Mouse (Mus musculus) regulatory T cell (primary cell): Measurements from ENCODE around the gene Gpr4.

Experiments used
- in situ Hi-C: fragments of 300-600 bp; cut with MboI, MseI; formaldehyde crosslinking; loops from one replicate; pipeline ENCODE4 v1.15.1; 2025; ENCODE audit warnings: high pct_unique_total_duplicates

Gpr4 gene

DNA sequence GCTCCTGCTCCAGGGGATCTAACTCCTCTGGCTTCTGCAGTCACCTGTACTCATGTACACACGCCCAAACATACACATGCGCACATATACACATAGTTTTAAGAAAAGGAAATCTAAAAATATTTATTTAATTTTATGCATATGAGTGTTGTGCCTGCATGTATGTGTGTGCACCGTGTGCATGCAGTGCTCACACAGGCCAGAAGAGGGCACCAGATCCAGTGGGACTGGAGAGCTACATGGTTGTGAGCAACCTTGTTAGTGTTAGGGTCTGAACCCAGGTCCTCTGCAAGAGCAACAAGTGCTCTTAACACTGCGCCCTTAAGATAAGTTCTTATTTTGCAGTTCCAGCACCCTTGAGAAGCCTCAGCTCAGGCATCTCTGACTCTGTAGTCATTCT, 17.7 kb upstream of the Gpr4 start:
- in situ Hi-C loops: no loop called here

DNA sequence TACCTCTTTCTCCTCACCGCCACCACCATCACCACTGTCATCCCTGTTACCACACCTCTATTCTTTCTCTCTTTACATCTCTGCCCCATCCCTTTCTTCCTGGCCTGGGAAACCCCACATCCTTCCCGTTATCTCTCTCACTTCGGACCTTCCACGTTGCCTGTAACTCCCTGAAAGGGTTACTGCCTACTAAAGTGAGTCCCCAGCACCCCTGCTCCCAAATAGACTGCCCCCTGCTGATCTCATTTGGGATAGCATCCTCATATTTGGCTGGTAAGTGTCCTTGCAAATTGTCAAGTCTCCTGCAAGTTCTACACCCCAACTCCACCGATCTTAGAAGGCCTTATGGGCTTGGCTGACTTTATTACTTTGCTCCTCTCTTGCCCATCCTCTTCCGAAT, 15.7 kb upstream of the Gpr4 start:
- in situ Hi-C loops: no loop called here

DNA sequence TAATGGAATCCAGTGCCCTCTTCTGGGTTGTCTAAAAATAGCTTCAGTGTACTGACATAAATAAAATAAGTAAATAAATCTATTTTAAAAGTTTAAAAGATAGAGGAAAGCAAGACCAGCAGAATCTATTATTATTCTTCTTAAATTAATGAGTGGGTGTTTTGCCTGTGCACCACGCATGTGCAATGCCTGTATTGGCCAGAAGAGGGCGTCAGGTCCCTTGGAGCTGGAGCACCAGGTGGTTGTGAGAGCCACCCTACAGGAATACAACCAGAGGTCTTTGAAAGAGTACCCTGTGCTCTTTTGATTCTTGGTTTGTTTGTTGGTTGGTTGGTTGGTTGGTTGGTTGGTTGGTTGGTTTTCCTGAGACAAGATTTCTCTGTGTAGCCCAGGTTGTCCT, 14.4 kb upstream of the Gpr4 start:
- in situ Hi-C loops: no loop called here

DNA sequence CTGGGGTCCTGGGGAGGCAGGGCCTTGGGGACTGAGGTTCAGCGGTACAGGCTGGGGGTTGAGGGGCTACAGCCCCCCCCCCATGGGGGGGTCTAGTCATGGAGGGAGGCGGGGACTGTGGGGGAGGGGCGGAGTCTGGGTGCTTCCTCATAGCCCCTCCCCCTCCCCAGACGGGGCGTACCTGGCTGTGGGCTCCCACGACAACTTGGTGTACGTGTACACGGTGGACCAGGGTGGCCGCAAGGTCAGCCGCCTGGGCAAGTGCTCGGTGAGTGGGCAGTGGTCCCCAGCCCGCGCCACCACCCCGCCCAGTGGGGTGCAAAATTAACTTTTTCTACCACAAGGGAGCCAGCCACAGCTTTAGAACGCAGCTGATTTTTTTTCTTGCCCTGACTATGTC, 10.7 kb upstream of the Gpr4 start:
- in situ Hi-C loops: no loop called here

DNA sequence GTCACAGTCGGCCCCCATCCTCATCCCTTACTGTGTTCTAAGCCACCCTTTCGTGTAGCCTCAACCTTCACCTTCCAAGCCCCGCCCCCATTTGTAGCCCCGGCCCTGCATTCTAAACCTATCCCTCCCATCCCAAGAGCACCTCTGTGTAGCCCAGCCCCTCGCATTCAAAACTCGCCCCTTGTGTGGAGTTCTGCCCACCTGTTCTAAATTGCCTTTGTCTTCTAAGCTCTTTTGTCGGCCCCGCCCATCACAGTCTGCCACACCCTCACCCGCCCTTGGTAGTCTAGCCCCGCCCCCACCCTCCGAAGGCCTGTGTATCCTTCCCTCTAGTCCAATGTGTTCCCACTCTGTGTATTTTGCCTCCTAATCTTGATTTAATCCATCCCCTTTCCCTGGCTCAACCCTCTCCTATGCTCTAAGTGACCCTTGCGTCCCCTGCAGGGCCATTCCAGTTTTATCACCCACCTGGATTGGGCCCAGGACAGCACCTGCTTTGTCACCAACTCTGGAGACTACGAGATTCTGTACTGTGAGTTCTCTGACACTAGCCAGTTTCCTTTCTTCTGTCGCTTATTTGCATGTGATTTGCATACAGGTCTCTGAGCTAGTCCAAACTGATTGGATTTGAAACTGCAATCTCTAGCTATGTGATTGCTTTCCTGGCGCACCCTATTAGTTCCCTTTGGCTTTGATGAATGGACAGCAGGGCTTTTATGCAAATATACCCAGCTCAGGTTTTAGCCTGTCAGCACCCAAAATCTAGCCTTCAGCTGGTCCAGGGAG, 10.1 kb upstream of the Gpr4 start:
- in situ Hi-C loops: no loop called here

DNA sequence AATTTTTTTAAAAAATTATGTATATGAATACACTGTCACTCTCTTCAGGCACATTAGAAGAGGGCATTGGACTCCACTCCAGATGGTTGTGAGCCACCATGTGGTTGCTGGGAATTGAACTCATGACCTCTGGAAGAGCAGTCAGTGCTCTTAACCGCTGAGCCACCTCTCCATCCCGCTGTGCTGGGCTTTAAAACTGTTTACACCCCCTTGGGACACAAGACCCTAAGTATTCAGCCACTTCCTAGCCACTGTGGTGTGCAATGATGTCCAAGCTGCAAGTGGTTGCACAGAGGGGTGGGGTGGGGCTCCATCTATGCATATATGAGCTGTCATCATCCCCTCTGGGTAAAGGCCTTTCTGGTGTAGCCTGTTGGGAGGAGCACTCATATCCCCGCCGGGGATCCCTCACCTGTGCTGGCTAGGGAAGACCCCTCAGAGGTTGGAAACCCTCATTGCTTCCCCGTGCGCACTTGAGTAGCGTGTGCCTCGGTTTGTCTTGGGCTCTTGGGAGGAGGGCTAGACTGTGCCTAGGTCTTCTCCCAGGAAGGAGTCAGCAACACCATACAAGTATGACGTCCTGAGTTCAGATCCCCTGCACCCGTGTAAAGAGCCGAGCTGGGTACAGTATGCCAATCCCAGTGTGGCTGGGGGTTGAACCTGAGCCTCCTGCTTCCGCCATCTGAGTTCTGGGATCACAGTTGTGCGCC, 4.0 kb upstream of the Gpr4 start:
- in situ Hi-C loops: no loop called here

DNA sequence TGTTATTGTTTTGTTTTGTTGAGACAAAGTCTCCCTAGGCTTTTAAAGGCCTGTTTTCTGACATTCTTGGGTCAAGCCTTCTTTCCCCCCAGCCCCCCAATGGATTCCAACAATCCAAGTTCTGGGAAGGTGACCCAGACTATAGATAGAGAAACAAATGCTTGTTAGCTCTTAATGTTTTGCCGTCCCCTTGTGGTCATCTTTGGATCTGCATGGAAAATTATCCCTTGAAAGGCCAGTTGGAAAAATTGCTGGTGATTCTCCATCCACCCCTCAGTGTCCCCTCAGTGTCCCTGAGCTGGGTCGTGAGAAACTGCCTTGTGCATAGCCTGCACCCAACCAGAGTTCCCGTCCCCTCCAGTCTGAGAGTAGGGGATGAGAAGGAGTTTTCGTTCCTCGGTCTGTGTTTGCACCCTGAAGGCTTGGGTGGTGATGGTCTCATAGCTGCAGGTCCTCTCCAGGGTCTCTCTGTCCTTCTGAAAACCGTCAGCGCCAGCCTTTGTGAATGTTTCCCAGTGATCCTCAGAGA, 3.3 kb upstream of the Gpr4 start:
- in situ Hi-C loops: no loop called here

DNA sequence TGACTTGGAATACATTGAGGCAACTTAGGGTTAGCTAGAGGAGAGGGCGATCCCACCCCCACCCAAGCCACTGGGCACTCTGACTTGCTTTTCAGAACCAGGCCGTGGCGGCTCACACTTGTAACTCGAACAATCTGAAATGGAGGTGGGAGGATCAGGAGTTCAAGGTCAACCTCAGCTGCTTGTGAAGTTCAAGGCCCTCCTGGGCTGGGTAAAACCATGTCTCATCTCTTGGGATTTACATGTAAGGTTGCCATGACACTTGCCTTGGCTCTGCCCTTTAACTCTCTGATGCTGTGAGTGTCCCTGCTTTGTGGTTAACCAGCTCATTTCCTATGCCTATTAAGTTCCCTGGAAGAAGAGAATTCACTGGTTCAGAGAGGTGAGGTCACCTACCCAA, 2.8 kb upstream of the Gpr4 start:
- in situ Hi-C loops: no loop called here

DNA sequence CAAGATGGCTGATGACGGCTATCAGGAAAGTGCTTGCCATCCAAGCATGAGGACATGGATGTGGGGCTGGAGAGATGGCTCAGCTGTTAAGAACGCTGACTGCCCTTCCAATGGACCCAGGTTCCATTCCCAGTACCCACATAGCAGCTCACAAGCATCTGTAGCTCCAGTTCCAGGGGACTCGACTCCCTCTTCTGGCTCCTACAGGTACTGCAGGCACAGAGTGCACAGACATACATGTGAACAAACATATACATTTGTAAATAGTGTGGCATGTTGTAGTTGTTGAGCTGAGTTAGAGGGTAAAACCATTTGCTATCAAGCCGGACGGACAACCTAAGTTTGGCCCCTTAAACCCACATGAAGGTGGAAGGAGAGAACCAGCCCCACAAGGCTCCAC, 2.3 kb upstream of the Gpr4 start:
- in situ Hi-C loops: no loop called here

DNA sequence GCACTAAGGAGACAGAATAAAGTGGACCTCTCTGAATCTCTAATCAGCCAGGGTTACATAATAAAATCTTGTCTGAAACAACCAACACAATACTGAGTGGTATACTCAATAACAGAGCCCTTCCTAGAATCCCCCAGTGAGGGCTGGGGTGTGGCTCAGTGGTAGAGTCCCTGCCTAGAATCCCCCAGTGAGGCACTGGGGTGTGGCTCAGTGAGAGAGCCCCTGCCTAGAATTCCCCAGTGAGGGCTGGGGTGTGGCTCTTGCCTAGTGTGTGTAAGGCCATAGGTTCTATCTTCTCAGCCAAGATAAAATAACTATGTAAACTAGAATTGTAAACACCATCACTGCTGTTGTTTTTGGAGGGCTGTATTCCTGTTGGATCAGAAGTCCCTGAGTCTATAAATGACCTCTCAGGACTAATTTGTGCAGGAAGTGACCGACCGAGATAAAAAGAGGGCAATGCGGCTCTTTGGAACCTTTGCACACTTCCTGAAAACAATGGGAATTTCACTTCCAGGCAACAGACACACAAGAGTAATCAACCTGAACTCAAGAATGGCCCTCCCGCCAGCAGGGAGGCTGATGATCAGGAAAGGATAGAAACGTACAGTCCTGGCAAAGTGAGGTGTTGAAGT, 1.2 kb upstream of the Gpr4 start:
- in situ Hi-C loops: no loop called here

DNA sequence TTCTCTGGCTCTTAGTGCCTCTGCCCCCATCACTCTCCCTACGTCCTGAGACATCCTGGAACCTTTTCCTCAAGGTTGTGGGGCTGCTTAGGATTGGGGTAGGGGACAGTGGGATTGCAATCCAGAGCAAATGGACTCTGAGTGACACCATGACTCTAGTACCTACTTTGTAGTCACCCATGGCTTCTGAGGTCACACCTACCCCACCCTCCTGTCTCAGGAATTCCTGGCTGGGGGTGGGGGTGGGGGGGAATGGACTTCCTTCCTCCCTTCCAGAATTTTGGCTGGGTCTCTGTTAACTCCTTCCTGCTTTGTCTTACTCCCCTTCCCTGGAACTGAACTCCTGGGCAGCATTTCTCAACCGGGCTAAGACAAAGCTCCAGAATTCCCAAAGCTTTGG, 1.0 kb downstream of the Gpr4 start:
- in situ Hi-C loops: no loop called here

DNA sequence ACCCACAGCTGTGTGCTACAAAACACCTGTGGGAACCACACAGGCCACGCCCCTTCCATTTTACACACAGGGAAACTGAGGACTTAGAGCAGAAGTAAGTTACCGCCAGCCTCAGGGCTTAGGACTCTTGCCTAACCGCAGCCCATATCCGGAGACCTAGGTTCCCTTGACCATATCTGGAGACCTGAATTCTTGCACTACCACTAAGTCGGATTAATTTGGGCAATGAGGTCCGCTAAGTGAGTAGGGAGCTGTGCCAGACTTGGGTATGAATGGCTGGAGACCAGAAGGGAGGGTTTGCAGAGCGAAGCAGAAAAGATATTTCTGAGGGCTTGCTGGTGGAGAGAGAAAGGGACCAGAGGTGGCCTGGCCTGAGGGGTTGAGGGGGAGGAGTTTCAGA, 2.0 kb downstream of the Gpr4 start:
- in situ Hi-C loops: no loop called here

DNA sequence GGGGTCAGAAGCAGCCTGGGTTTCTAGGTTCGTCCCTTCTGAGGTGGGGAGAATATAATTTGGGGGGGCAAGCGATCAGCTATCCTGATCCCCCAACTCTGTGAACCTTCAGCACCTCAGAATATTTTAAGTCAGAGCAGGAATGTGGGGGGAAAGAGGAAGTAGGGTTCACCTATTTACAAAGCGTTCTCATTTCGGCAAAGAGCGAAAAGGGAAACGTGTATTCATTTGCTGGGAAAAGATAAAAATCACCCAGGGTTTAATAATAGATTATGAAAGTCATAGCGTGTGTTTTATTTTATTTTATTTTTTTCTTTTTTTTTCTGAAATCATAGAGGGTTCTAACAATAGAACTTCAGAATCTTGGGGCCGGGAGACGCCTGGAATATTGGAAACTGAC, 2.6 kb downstream of the Gpr4 start:
- in situ Hi-C loops: no loop called here

DNA sequence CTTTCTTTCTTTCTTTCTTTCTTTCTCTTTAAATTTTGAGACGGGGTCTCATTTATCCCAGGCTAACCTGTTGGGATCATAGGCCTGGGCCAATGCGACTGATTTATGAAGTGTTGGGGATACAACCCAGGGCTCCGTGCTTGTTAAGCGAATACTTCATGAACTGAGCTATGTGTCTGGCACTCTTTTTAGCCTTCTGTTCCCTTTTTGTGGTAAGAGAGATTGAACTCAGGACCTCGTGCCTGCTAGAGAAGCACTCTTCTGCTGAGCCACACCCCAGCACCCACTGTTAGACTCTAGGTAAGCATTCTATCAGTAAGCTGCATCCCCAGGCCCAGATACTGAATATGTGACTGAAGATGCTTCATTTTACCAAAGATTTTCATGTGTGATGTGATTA, 5.2 kb downstream of the Gpr4 start:
- in situ Hi-C loops: no loop called here

DNA sequence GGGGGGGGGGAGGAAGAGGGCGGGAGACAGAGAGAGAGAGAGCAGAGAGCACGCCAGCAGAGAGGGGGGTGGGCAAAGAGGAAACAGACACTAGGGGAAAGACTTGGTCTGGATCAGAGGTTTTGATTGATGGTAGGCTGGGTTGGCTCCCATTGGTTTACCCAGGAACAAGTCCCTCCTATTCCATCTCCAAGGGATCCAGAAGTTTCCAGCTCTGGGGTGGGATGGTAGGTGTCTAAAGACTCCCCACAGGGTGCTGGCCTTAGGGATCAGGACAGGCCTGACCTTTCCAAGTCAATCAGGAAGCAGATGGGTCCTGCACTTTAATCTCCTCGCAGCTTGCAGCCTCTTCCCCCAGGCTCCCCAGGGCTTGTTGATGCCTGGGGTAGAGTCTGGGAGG, 5.6 kb downstream of the Gpr4 start:
- in situ Hi-C loops: no loop called here

DNA sequence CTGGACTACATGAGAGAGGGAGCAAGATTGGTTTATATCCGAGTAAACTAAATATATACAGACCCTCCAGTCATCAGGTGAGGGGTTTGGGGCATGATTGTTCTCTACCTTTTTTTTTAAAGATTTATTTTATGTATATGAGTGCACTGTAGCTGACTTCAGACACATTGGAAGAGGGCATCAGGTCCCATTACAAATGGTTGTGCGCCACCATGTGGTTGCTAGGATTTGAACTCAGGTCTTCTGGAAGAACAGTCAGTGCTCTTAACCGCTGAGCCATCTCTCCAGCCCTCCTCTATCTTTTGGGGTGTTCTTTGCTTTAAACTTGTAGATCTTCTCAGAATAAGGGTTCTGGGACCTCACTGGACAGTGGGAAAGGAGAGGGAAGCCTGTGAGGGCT, 7.7 kb downstream of the Gpr4 start:
- in situ Hi-C loops: loop anchor here (5.0 kb wide), 1 partner anchor 38 kb away; no protein-coding TSS in a partner anchor

DNA sequence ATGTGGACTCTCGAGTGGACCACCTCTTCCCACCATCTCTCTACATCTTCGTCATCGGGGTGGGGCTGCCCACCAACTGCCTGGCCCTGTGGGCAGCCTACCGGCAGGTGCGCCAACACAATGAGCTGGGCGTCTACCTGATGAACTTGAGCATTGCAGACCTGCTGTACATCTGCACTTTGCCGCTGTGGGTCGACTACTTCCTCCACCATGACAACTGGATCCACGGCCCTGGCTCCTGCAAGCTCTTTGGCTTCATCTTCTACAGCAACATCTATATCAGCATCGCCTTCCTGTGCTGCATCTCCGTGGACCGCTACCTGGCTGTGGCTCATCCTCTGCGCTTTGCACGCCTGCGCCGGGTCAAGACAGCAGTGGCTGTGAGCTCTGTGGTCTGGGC, 9.9 kb downstream of the Gpr4 start:
- in situ Hi-C loops: loop anchor here (5.0 kb wide), 1 partner anchor 40 kb away; no protein-coding TSS in a partner anchor

DNA sequence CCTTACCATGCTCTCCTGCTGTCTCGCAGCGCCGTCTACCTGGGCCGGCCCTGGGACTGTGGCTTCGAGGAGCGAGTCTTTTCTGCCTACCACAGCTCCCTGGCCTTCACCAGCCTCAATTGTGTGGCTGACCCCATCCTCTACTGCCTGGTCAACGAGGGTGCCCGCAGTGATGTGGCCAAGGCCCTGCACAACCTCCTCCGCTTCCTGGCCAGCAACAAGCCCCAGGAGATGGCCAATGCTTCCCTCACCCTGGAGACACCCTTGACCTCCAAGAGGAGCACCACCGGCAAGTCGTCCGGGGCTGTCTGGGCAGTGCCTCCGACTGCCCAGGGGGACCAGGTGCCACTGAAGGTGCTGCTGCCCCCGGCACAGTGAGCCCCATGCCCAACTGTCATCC, 10.5 kb downstream of the Gpr4 start:
- in situ Hi-C loops: loop anchor here (5.0 kb wide), 1 partner anchor 41 kb away; no protein-coding TSS in a partner anchor

DNA sequence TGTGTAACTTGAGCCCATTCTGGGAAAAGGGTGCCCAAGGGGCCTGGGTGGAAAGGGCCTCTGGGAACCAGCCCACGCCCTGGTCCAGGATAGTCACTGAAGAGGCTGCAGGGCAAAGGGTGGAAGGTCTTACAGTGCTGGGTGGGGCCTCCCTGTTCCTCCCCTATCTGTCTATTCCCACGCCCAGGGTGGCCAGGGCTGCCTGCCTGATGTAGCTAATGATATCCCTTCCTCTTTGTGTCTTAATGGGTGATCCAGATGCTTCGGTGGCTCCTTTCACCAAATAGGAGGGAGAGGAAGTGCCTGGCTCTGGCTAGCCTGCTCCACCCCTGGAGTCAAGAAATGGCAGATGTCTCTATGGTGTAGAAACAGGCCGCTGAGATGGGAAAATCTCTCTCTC, 12.6 kb downstream of the Gpr4 start:
- in situ Hi-C loops: loop anchor here (5.0 kb wide), 1 partner anchor 43 kb away; no protein-coding TSS in a partner anchor

DNA sequence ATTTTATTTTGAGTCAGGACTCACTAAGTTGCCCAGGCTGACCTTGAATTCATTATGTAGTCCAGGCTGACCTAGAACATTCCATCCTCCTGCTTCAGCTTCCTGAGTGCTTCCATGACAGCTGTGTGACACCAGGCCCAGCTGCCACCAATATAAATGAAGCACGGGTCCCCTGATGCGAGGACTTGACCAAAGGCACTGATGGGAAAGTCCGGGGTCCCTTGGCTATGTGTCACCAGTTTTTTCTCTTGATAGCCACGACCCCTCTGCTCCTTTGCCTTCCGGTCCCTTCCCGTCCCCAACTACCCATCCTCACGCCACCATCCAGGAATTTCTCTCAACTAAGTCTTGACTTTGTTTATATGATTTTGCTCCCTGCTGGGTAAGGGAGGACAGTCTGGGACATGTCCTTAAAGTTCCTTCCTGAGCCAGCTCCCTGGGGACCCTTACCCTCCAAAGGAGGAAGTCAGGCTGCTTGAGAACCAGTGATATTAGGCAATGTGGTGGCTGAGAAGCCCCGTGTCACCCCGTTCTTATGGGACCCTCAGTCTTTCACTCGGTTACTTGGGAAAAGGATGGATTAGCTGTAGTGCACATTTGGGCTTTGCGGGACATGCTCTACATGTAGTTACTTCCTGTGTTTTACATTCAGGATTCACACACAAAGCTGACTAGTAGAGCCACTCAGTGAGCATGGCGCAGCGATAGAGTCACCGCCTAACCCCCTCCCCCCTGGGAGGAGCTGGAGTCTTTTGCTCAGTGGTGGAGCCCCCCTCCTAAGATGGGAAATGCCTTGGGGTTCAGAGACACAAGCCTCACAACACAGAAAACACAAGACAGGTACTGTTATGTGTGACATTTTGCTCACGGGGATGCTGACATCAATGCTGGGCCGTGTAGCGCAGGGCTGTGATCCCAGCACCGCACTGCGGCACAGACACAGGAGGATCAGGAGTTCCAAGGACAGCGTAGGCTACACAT, 14.8 kb downstream of the Gpr4 start:
- in situ Hi-C loops: no loop called here
